Mouse (Mus musculus): ENCODE measurements around the gene Prg4.

The Prg4 gene

DNA sequence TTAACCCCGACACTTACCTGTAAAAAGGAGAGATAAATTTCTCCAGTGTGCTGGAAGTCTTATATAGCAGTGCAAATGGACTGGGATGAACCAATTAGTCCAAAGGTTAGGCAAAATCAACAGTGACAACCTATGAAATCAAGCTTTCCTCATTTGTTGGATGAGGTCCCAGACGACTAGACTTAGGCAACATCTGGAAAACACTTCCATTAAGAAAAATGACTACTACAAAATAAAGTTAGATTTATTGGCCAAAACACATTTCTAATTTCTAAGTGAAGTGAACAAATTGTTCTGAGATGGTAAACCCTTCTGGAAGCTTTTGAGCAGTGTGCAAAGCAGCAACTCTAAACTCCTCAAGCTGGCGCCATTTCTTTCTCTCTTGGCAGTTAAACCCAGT, at the start of gene Prg4:
TSS of gene Prg4 (minus strand) at position 34 of the 400 bp plus-strand sequence.
- no peak for DNase-seq (ENCODE audit: low spot score)

- no peak for DNase-seq (ENCODE audit: low spot score)
Observed at GRCm38 (mm10) chr1:150513041-150513440, 47.1 kb upstream of the Prg4 start.

GRCm38 (mm10) chr1:150505794-150506193, 39.8 kb upstream of the Prg4 start:
- DNase-seq (ENCODE audit: low spot score), result no peak

DNA sequence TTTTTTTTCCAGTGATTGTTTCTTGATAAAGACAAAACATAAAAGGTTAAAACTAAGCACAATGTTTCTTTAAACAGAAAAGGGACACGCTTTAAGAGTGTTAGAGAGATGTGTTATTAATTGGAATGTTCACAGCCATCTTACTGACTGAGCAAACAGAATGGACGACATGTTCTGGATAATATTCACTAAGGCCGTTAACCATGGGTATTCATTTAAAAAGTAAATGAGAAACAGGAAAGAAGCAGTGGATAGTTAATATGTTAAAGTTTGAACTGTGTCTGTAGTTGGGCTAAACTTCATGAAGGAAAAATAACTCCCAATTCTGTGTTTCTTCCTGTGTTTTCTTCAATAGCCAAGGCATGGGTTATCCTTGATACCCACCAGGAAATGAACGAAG, 37.4 kb upstream of the Prg4 start:
- DNase-seq (ENCODE audit: low spot score), result no peak

DNA sequence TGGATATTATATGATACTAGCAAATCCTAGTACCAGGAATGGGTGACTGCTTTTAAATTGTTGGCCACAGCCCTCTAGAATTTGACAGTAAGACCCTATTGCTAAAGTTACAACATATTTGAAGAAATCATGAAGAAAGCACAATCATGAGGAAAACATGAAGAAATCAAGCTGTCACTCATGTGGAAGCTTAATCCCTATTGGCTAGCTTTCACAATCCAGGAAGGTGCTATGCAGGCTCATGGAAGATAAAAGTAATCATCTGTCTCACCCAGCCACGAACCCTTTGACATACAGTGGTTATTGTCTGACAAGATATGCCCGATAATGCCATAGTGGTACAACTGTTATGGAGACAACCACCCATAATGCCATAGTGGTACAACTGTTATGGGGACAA, 32.2 kb upstream of the Prg4 start:
- DNase-seq (ENCODE audit: low spot score), result no peak

DNA sequence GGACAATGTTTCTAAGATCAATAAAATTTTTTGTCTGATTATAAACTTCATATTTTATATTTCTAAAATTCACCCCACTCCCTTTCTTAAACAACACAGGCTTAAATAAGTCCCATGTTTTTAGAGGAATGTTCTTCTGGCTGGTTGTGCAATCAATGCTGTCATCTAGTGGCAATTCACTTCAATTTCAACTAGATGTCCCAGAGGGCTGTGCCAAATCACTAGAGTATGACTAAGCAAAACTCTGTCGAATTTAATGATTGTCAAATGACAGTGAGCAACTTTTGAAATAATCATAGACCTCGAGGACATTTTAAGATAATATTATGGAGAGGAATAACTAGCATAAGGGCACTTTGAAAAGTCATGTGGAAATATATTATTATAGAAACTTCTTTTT, 31.7 kb upstream of the Prg4 start:
- peak; percentile 7 for DNase-seq (ENCODE audit: low spot score)

GRCm38 (mm10) chr1:150496626-150497302, 30.8 kb upstream of the Prg4 start:
- DNase-seq (ENCODE audit: low spot score), result no peak

- no peak for DNase-seq (ENCODE audit: low spot score)
Observed at GRCm38 (mm10) chr1:150489148-150489547, 23.2 kb upstream of the Prg4 start.

- peak; percentile 32 for DNase-seq (ENCODE audit: low spot score)
Observed at GRCm38 (mm10) chr1:150480674-150481073, 14.7 kb upstream of the Prg4 start.

DNA sequence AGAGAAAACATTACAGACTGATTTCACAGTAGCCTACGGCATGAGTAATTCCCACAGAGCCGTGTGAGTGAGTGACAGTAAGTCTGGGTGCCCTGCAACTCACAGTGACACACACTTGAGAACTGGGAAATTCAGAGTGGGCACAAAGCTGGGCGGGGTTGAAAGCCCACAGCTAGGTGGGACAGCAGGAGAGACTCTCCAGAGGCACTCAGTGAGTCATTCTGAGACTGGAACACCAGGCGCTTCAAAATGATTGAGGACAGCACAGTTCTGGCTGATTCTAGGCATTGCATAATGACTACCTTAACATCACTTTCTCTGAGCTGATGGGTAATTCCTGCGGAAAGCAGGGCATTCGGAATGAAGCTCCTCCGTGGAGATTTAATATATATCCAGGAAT, 6.6 kb upstream of the Prg4 start:
- DNase-seq (ENCODE audit: low spot score), result no peak

DNA sequence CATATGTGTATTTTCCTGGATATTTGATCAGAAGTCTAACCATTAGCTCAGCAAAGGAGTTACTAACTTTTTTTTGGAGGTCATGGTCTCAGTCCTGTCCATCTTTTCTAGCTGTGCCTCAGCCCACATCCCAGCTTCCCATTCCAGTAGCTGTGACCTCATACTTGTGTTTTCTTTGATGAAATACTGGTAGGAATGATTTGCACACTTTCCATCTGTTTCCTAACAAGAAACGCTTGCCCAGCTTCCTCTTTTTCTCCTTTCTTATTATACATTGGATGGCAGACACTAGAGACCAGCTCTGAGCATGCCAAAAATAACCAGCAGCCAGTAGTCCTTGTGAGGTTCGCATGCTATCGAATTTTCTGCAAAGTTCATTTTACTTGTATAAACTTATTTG, 4.0 kb upstream of the Prg4 start:
- DNase-seq (ENCODE audit: low spot score), result no peak

GRCm38 (mm10) chr1:150465364-150465763, 601 bp downstream of the Prg4 start:
- DNase-seq (ENCODE audit: low spot score), result no peak

DNA sequence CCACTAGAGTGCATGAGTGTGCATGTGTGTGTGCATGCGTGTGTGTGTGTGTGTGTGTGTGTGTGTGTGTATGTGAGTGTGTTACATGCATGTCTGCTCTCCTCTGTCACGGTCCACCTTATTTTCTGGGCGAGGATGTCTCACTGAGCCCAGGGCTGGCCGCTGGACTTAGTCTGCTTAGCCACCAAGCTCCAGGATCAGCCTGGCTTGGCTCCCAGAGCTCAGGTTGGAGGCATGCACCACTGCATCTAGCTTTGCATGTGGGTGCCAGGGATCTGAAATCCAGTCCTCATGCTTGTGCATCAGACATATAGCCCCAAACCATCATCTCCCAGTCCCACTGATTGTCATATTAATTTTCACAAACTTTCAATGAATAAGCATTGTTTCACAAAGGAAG, 2.3 kb downstream of the Prg4 start:
- no peak for DNase-seq (ENCODE audit: low spot score)

- DNase-seq (ENCODE audit: low spot score), result no peak
Observed at GRCm38 (mm10) chr1:150463068-150463467, 2.9 kb downstream of the Prg4 start.

- no peak for DNase-seq (ENCODE audit: low spot score)
Observed at GRCm38 (mm10) chr1:150460595-150460994, 5.4 kb downstream of the Prg4 start.

GRCm38 (mm10) chr1:150459599-150459998, 6.4 kb downstream of the Prg4 start:
- no peak for DNase-seq (ENCODE audit: low spot score)

- no peak for DNase-seq (ENCODE audit: low spot score)
Observed at GRCm38 (mm10) chr1:150458977-150459376, 7.0 kb downstream of the Prg4 start.

- DNase-seq (ENCODE audit: low spot score), result no peak
Observed at GRCm38 (mm10) chr1:150441731-150442130, 24.2 kb downstream of the Prg4 start.

DNA sequence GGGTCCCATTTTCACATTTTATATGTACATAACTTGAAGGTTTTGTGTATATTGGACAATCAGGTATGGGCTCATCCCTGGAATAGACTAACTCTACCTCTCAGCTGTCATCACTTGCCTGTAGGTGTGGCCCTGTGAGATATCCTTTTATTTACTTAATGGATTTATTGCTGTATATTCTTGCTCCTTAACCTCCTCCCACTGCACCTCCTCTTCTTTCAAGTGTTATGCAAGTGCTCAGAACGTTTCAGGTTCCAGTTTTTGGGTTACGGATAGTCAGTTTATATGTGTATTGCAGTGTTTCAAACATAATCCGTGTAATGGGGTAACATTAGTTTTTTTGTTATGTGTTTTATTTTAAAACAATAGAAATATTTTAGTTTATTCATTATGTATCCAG, 27.3 kb downstream of the Prg4 start:
- DNase-seq (ENCODE audit: low spot score), result no peak

DNA sequence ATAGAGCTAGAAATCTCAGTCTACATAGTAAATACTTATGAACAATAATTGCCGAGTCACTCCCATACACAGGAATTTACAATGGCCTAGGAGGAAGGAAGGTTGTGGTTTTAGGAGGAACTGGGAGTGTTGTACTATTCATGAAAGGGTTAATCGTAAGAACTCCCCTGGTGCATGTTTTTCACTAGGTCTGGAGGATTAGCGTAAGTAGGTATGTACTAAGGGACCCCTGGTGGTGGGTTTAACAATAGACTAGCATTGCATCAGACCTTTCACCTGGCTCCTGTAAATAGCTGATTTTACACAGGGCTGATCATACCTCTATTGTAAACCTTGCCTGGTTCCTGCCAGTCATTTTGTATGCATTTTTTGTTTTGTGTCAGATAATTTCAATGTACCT, 39.7 kb downstream of the Prg4 start:
- DNase-seq (ENCODE audit: low spot score), result no peak

DNA sequence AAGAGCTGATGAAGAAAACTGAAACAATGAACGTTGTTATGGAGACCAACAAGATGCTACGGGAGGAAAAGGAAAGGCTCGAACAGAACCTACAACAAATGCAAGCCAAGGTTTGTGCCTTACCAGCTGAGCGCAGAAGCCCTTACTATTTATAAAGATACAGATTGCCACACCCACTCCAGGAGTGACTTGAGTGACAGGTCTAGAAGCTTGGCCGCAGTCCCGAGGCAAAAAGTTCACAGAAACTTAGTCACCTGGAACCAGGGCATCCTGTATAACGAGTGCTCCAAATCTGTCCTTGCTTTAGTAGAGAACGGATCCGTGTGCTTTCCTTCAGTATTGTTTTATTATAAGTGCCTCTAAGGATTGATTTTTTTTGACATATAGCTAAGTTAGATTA, 40.3 kb downstream of the Prg4 start:
- DNase-seq (ENCODE audit: low spot score), result peak; percentile 43

DNA sequence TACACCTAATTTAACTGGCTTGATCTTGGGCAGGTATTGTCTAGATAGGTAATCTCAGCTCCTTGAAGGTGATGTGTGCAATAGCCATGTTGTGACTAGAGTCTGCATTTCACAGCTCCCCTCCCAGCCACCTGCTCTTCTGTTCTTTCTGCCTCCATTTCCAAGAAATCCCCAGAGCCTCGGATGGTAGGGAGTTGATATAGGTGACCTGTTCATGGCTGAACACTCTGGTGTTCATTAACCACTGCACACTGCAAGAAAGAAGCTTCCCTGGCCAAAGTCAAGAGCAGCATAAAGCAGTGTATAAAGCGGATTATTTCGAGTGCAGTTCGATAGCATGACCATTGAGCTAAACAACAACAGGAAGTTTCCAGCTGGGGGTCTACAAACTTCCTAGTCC, 47.5 kb downstream of the Prg4 start:
- DNase-seq (ENCODE audit: low spot score), result no peak

DNA sequence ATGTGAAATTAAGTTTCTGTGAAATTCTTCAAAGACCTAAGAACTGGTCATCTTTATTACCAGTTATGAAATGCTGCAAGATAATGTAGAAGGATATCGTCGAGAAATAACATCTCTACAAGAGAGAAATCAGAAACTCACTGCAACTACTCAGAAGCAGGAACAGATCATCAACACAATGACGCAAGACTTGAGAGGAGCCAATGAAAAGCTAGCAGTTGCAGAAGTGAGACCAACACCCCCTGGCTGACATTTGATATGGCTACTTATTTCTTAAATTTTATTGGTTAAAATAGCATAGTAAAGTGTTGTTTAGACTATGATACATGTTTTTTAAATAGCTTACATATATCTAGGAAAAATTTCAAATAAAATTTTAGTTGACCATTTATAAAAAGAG, 50.0 kb downstream of the Prg4 start:
- no peak for DNase-seq (ENCODE audit: low spot score)

- DNase-seq (ENCODE audit: low spot score), result no peak
Observed at GRCm38 (mm10) chr1:150409996-150410395, 56.0 kb downstream of the Prg4 start.

GRCm38 (mm10) chr1:150407285-150407684, 58.7 kb downstream of the Prg4 start:
- no peak for DNase-seq (ENCODE audit: low spot score)

Data from urinary bladder, postnatal 14 days (tissue).